Mouse (Mus musculus) ES-Bruce4 (cell line): ENCODE data around the gene Olfr1394.

Experiments used
- CTCF ChIP-seq: IDR thresholded peaks from one replicate; pipeline ENCODE4 v1.8.1; 2011; ENCODE audit warnings: low read depth, low read length
- POLR2A ChIP-seq: IDR thresholded peaks from one replicate; pipeline ENCODE4 v1.8.1; 2011; ENCODE audit warnings: low read length; ENCODE audit not compliant: insufficient read depth

DNA sequence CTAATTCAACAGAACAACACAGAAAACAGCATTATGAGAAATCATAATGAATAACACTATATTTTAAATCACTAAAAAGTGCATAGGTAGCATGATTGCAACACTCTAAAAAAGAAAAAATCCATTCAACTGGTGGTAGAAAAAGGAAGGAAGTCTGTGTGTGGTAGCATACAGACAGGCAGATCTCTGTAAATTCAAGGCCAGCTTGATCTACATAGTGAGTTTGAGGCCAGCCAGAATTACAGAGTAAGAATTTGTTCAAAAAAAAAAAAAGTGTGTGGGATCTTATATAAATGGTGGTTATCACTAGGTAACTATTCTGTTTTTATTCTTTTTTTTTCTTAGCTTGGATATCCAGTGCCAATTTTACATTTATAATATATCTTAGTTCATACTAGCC is 47.0 kb downstream of the Olfr1394 start:
- no peak for TF ChIP-seq CTCF
- TF ChIP-seq POLR2A = no peak
